Mouse (Mus musculus): ENCODE measurements around the gene Vmn1r74.

Gene Vmn1r74

DNA sequence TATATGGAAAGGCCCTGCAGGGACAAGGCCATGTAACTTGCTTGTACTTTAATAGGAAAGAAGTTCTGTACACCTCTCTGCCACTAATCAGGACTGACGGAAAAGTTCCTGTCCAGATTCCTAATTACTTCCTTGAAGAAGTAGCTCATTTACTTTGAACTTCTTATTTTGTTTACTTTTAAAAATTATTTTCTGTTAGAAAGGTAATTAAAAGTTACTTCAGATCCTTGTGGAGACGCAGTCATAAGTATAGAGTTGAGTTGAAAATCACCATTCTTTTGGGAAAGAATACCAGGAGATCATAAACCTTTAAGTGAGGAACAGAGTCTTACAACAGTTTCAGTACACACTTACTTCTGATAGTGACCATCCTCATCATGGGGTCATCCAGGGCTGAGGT lies at the start of gene Vmn1r74:
Gene Vmn1r74 (plus strand): TSS at position 301 of the 400 bp plus-strand sequence.
- no peak for DNase-seq (ENCODE audit: low read depth, low spot score)

- peak; percentile 91 for DNase-seq (ENCODE audit: low read depth, low spot score)
Measured at GRCm38 (mm10) chr7:11813751-11814150, 20.0 kb upstream of the Vmn1r74 start.

DNA sequence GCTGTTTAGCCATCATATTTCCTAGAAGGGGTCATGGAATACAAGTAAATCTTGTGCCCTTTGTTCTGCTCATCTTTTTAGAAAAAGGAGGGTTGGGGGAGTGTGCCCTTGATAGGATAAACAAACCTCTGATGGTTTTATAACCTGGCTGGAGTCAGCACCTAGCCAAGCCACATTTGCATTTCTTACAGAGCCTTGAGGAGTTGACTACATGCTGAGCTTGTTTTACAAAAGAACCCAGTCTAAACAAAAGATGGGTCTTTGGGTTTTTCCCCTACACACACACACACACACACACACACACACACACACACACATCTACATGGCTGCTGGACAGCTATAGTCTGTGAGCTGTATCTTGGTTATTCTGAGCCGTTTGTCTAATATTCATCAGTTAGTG lies 11.6 kb upstream of the Vmn1r74 start:
- peak; percentile 78 for DNase-seq (ENCODE audit: low read depth, low spot score)

- peak; percentile 48 for DNase-seq (ENCODE audit: low read depth, low spot score)
Measured at GRCm38 (mm10) chr7:11823246-11823645, 10.5 kb upstream of the Vmn1r74 start.

DNA sequence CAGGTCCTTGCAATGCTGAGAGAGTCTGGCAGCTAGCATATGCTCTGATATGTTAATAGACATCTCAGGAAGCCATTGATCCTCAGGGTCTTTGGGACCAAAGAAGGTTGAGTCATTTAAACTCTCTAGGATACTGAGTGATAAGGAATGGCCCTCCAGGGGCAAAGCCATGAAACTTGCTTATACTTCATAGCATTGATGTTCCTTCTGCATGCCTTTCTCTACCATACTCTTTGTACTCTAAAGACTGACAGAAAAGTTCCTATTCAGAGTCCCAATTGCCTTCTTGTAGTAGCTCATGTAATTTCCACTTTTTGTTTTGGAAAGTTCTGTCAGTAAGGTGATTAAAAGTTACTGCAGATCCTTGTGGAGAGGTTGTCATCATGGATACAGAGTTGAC lies 40.5 kb downstream of the Vmn1r74 start, which contains the start of gene Vmn1r75:
Gene Vmn1r75 (plus strand): TSS at position 301 of the 400 bp plus-strand sequence.
- DNase-seq (ENCODE audit: low read depth, low spot score), result no peak
